16 mouse cellular contexts compared by ENCODE assay signal in genomic region chr10:77557641-77558040, GRCm38 (mm10). TPM values are rescaled to one million over a fixed set of nuclear protein-coding genes. Genes with fewer than 3 reads are reported as not detected.
A peak's percentile ranks its signal among the peaks of the same experiment; 100 is the strongest.
DNase-seq lines count a peak whose midpoint lies in the region; ATAC-seq and TF ChIP-seq lines count a peak whose summit lies in the region.
"Had no signal": no experiment of that assay in that cellular context is flagged by ENCODE, and none has a peak within 500 bp of the region (broad histone marks: within the 10 kb centered on the region; RNA-seq: fewer than 3 reads in every experiment).

No protein-coding gene starts in this region.

- H3K4me1 ChIP-seq in liver, postnatal 0 days (ENCODE audit: insufficient read depth), result no peaks in the 10 kb centered on the region
- H3K4me1 ChIP-seq in liver, embryonic 11.5 days (replicated peaks; ENCODE audit: control insufficient read depth, insufficient read depth, low read length), result peaks cover 10% of the 10 kb centered on the region
- H3K4me1 ChIP-seq in ES-Bruce4 (ENCODE audit: control insufficient read depth, insufficient read depth, low read length), result no peaks in the 10 kb centered on the region
- no peaks in the 10 kb centered on the region for H3K4me1 ChIP-seq in forebrain, embryonic 15.5 days
- H3K4me1 ChIP-seq: embryonic facial prominence, embryonic 13.5 days had no signal

- no peak overlapping the region for H3K9ac ChIP-seq in liver, postnatal 0 days (replicated peaks)
- H3K9ac ChIP-seq in liver, embryonic 11.5 days (ENCODE audit: low read depth, low read length), result no peak overlapping the region
- H3K9ac ChIP-seq in ES-Bruce4 (ENCODE audit: low read depth, poor library complexity, severe bottlenecking), result no peak overlapping the region
- no peak overlapping the region for H3K9ac ChIP-seq in forebrain, embryonic 15.5 days (replicated peaks)
- H3K9ac ChIP-seq: embryonic facial prominence, embryonic 13.5 days; hindbrain, embryonic 14.5 days had no signal

- peaks cover 5% of the 10 kb centered on the region; the same call in 1 of the 2 replicates for H3K36me3 ChIP-seq in liver, postnatal 0 days (replicated peaks; ENCODE audit: insufficient read depth, low read length)
- no peaks in the 10 kb centered on the region for H3K36me3 ChIP-seq in liver, embryonic 11.5 days (ENCODE audit: control insufficient read depth, insufficient read depth, low read length)
- H3K36me3 ChIP-seq in ES-Bruce4 (ENCODE audit: control insufficient read depth, insufficient read depth, low read length, poor library complexity, severe bottlenecking), result no peaks in the 10 kb centered on the region
- H3K36me3 ChIP-seq in forebrain, embryonic 15.5 days, result no peaks in the 10 kb centered on the region
- H3K36me3 ChIP-seq: embryonic facial prominence, embryonic 13.5 days had no signal

- no peaks in the 10 kb centered on the region for H3K9me3 ChIP-seq in liver, postnatal 0 days (ENCODE audit: low read length)
- H3K9me3 ChIP-seq in liver, embryonic 11.5 days (ENCODE audit: control insufficient read depth, low read length), result no peaks in the 10 kb centered on the region
- no peaks in the 10 kb centered on the region for H3K9me3 ChIP-seq in ES-Bruce4 (replicated peaks; ENCODE audit: control insufficient read depth, insufficient read depth, low read length, poor library complexity, severe bottlenecking)
- no peaks in the 10 kb centered on the region for H3K9me3 ChIP-seq in forebrain, embryonic 15.5 days
- H3K9me3 ChIP-seq: embryonic facial prominence, embryonic 13.5 days; G1E had no signal

- TF ChIP-seq CTCF in gastrocnemius, adult 2 months (IDR thresholded peaks at IDR 0.05), result peak; percentile 55
- TF ChIP-seq CTCF in liver, postnatal 0 days (IDR thresholded peaks at IDR 0.05; ENCODE audit: low read depth), result peak; percentile 57
- peak; percentile 49 for TF ChIP-seq CTCF in ES-Bruce4 (IDR thresholded peaks at IDR 0.05; ENCODE audit: low read depth, low read length)

- no peak for DNase-seq in gastrocnemius, adult 2 months
- no peak for DNase-seq in gastrocnemius, postnatal 10 days
- DNase-seq in liver, postnatal 0 days, result peak; percentile 38
- no peak for DNase-seq in liver, embryonic 11.5 days (ENCODE audit: low spot score)
- DNase-seq in right cerebral cortex, postnatal 10 days (ENCODE audit: low spot score in 2 of 2), result no peak
- DNase-seq: cerebellum, adult 11 months; heart, adult 18-20 months; lung, postnatal 10 days had no signal

- ATAC-seq in liver, postnatal 0 days, result no peak
- ATAC-seq in liver, embryonic 11.5 days (replicated peaks; ENCODE audit: low FRiP score), result no peak
- peak; percentile 28; the same call in 1 of the 2 replicates for ATAC-seq in megakaryocyte progenitor cell, adult 5-6 weeks (replicated peaks; ENCODE audit: poor library complexity)
- no peak for ATAC-seq in forebrain, embryonic 15.5 days (replicated peaks)
- ATAC-seq: forebrain, embryonic 14.5 days had no signal

- H3K27me3 ChIP-seq in liver, postnatal 0 days (ENCODE audit: insufficient read depth, low read length), result no peaks in the 10 kb centered on the region
- no peaks in the 10 kb centered on the region for H3K27me3 ChIP-seq in liver, embryonic 11.5 days (replicated peaks; ENCODE audit: control insufficient read depth, insufficient read depth, low read length)
- no peaks in the 10 kb centered on the region for H3K27me3 ChIP-seq in ES-Bruce4 (ENCODE audit: control insufficient read depth, insufficient read depth, low read length, poor library complexity, severe bottlenecking)
- no peaks in the 10 kb centered on the region for H3K27me3 ChIP-seq in forebrain, embryonic 15.5 days
- H3K27me3 ChIP-seq: embryonic facial prominence, embryonic 13.5 days had no signal

- intact Hi-C loops in gastrocnemius, adult 2 months (cut with DNase I), result no loop called here

- WGBS in liver, postnatal 0 days (ENCODE audit: insufficient replicate concordance), result 83% methylated on average over 4 of the region's 4 CpGs
- 79% methylated on average over 4 of the region's 4 CpGs for WGBS in liver, embryonic 11.5 days
- 80% methylated on average over 4 of the region's 4 CpGs for WGBS in forebrain, embryonic 15.5 days

- no peak overlapping the region for H3K27ac ChIP-seq in gastrocnemius, adult 2 months
- no peak overlapping the region for H3K27ac ChIP-seq in liver, postnatal 0 days (ENCODE audit: low read depth)
- no peak overlapping the region for H3K27ac ChIP-seq in liver, embryonic 11.5 days (ENCODE audit: low read depth, low read length)
- no peak overlapping the region for H3K27ac ChIP-seq in ES-Bruce4 (ENCODE audit: insufficient read depth, low read length)
- H3K27ac ChIP-seq in forebrain, embryonic 15.5 days (replicated peaks), result no peak overlapping the region
- H3K27ac ChIP-seq: embryonic facial prominence, embryonic 13.5 days; hindbrain, embryonic 14.5 days had no signal

- no peak for TF ChIP-seq EP300 in liver, postnatal 0 days (IDR thresholded peaks at IDR 0.05; ENCODE audit: low read depth)
- no peak for TF ChIP-seq EP300 in ES-Bruce4 (IDR thresholded peaks at IDR 0.05; ENCODE audit: insufficient read depth, low read depth, low read length)

- no peak overlapping the region for H3K4me2 ChIP-seq in liver, postnatal 0 days (ENCODE audit: low read depth, low read length)
- H3K4me2 ChIP-seq in liver, embryonic 11.5 days, result no peak overlapping the region
- no peak overlapping the region for H3K4me2 ChIP-seq in forebrain, embryonic 15.5 days (replicated peaks)
- H3K4me2 ChIP-seq: embryonic facial prominence, embryonic 13.5 days; hindbrain, embryonic 14.5 days had no signal

- TF ChIP-seq POLR2A in ES-Bruce4 (IDR thresholded peaks at IDR 0.05; ENCODE audit: insufficient read depth, low read length), result no peak

- H3K4me3 ChIP-seq in gastrocnemius, adult 2 months, result no peak overlapping the region
- no peak overlapping the region for H3K4me3 ChIP-seq in liver, postnatal 0 days (ENCODE audit: low read depth, low read length)
- no peak overlapping the region for H3K4me3 ChIP-seq in liver, embryonic 11.5 days (ENCODE audit: low read depth, low read length)
- no peak overlapping the region for H3K4me3 ChIP-seq in ES-Bruce4 (ENCODE audit: low read depth, low read length)
- H3K4me3 ChIP-seq in forebrain, embryonic 15.5 days, result no peak overlapping the region
- H3K4me3 ChIP-seq: embryonic facial prominence, embryonic 13.5 days had no signal

RNA-seq across cellular contexts. Expression of gene Pttg1ip, which starts 23.9 kb away (rescaled TPM):
- 10 to 100 TPM; 30.5 to 36.5 TPM for total RNA-seq in gastrocnemius, adult 2 months (2021)
- total RNA-seq in gastrocnemius, postnatal 10 days (2021), result 10 to 100 TPM; 70.2 to 71.3 TPM
- 126 and 129 TPM in 2 replicates for polyA plus RNA-seq in liver, postnatal 0 days (2015; fragmentation: Nextera tagmentation; extraction: Ambion mirVana)
- polyA plus RNA-seq in liver, embryonic 11.5 days (2014; fragmentation: Nextera tagmentation; extraction: Ambion mirVana), result 94.0 and 99.7 TPM in 2 replicates
- polyA plus RNA-seq in ES-Bruce4 (2011; ENCODE audit: insufficient read depth, insufficient read length, low read depth, missing spikeins), result 83.2 and 89.6 TPM in 2 replicates
- total RNA-seq in megakaryocyte progenitor cell, adult 5-6 weeks (2015), result 54.1 and 60.0 TPM in 2 replicates
- total RNA-seq in megakaryocyte progenitor cell, adult 5-6 weeks (2017), result 31.8 and 37.6 TPM in 2 replicates
- 67.5 and 71.0 TPM in 2 replicates for polyA plus RNA-seq in forebrain, embryonic 15.5 days (2015; fragmentation: Nextera tagmentation; extraction: Ambion mirVana)

RNA-seq across cellular contexts. Expression of gene Itgb2, which starts 27.6 kb away (rescaled TPM):
- 1 to 10 TPM in 1 of 2 experiments, under 1 TPM in 1; 0.92 to 1.8 TPM for total RNA-seq in gastrocnemius, adult 2 months (2021)
- total RNA-seq in gastrocnemius, postnatal 10 days (2021), result 1 to 10 TPM; 2.1 to 4.5 TPM
- polyA plus RNA-seq in liver, postnatal 0 days (2015; fragmentation: Nextera tagmentation; extraction: Ambion mirVana), result 18.7 and 23.1 TPM in 2 replicates
- 18.6 and 19.1 TPM in 2 replicates for polyA plus RNA-seq in liver, embryonic 11.5 days (2014; fragmentation: Nextera tagmentation; extraction: Ambion mirVana)
- polyA plus RNA-seq in ES-Bruce4 (2011; ENCODE audit: insufficient read depth, insufficient read length, low read depth, missing spikeins), result 0.61 and 0.82 TPM in 2 replicates
- total RNA-seq in megakaryocyte progenitor cell, adult 5-6 weeks (2015), result 37.2 and 37.9 TPM in 2 replicates
- 35.1 and 42.0 TPM in 2 replicates for total RNA-seq in megakaryocyte progenitor cell, adult 5-6 weeks (2017)
- 0.65 and 0.87 TPM in 2 replicates for polyA plus RNA-seq in forebrain, embryonic 15.5 days (2015; fragmentation: Nextera tagmentation; extraction: Ambion mirVana)

RNA-seq across cellular contexts. Expression of gene Fam207a, which starts 42.1 kb away (rescaled TPM):
- total RNA-seq in gastrocnemius, adult 2 months (2021), result 1 to 10 TPM; 5.4 to 8.4 TPM
- 10 to 100 TPM in 1 of 2 experiments, 1 to 10 TPM in 1; 9.9 to 10.4 TPM for total RNA-seq in gastrocnemius, postnatal 10 days (2021)
- 14.8 and 15.5 TPM in 2 replicates for polyA plus RNA-seq in liver, postnatal 0 days (2015; fragmentation: Nextera tagmentation; extraction: Ambion mirVana)
- 42.6 and 47.4 TPM in 2 replicates for polyA plus RNA-seq in liver, embryonic 11.5 days (2014; fragmentation: Nextera tagmentation; extraction: Ambion mirVana)
- polyA plus RNA-seq in ES-Bruce4 (2011; ENCODE audit: insufficient read depth, insufficient read length, low read depth, missing spikeins), result 23.2 and 24.3 TPM in 2 replicates
- total RNA-seq in megakaryocyte progenitor cell, adult 5-6 weeks (2015), result 9.1 and 9.9 TPM in 2 replicates
- total RNA-seq in megakaryocyte progenitor cell, adult 5-6 weeks (2017), result 28.8 and 38.1 TPM in 2 replicates
- 43.0 and 44.2 TPM in 2 replicates for polyA plus RNA-seq in forebrain, embryonic 15.5 days (2015; fragmentation: Nextera tagmentation; extraction: Ambion mirVana)

RNA-seq across cellular contexts. Expression of gene Sumo3, which starts 48.3 kb away (rescaled TPM):
- total RNA-seq in gastrocnemius, adult 2 months (2021), result 10 to 100 TPM; 43.5 to 44.5 TPM
- 10 to 100 TPM; 64.5 to 65.3 TPM for total RNA-seq in gastrocnemius, postnatal 10 days (2021)
- 105 and 111 TPM in 2 replicates for polyA plus RNA-seq in liver, postnatal 0 days (2015; fragmentation: Nextera tagmentation; extraction: Ambion mirVana)
- polyA plus RNA-seq in liver, embryonic 11.5 days (2014; fragmentation: Nextera tagmentation; extraction: Ambion mirVana), result 249 and 271 TPM in 2 replicates
- polyA plus RNA-seq in ES-Bruce4 (2011; ENCODE audit: insufficient read depth, insufficient read length, low read depth, missing spikeins), result 218 and 242 TPM in 2 replicates
- total RNA-seq in megakaryocyte progenitor cell, adult 5-6 weeks (2015), result 34.5 and 38.8 TPM in 2 replicates
- 187 and 212 TPM in 2 replicates for total RNA-seq in megakaryocyte progenitor cell, adult 5-6 weeks (2017)
- 318 and 322 TPM in 2 replicates for polyA plus RNA-seq in forebrain, embryonic 15.5 days (2015; fragmentation: Nextera tagmentation; extraction: Ambion mirVana)

RNA-seq across cellular contexts. Expression of gene Gm49325, which starts 48.4 kb away (rescaled TPM):
- 1 to 10 TPM; 8.4 to 8.6 TPM for total RNA-seq in gastrocnemius, adult 2 months (2021)
- 10 to 100 TPM in 1 of 2 experiments, 1 to 10 TPM in 1; 10.0 to 11.4 TPM for total RNA-seq in gastrocnemius, postnatal 10 days (2021)
- polyA plus RNA-seq in liver, postnatal 0 days (2015; fragmentation: Nextera tagmentation; extraction: Ambion mirVana), result 8.4 and 13.3 TPM in 2 replicates
- 1.8 and 4.5 TPM in 2 replicates for polyA plus RNA-seq in liver, embryonic 11.5 days (2014; fragmentation: Nextera tagmentation; extraction: Ambion mirVana)
- 50.7 and 57.6 TPM in 2 replicates for polyA plus RNA-seq in ES-Bruce4 (2011; ENCODE audit: insufficient read depth, insufficient read length, low read depth, missing spikeins)
- not detected in 2 replicates for total RNA-seq in megakaryocyte progenitor cell, adult 5-6 weeks (2015)
- total RNA-seq in megakaryocyte progenitor cell, adult 5-6 weeks (2017), result 1.1 TPM in 1 of 2 replicates, not detected in the other
- 4.2 and 8.6 TPM in 2 replicates for polyA plus RNA-seq in forebrain, embryonic 15.5 days (2015; fragmentation: Nextera tagmentation; extraction: Ambion mirVana)
- total RNA-seq: G1E had no signal
- polyA plus RNA-seq: G1E; large intestine, adult 2 months had no signal

Comparison
In these comparisons a context has a peak if more than half of its experiments do, and no peak if none do; other contexts are left out.
1. RNA of gene Itgb2, which starts 27.6 kb away (polyA plus RNA-seq): 18.7 to 23.1 TPM in liver, postnatal 0 days and 18.6 to 19.1 TPM in liver, embryonic 11.5 days; 0.65 to 0.87 TPM in forebrain, embryonic 15.5 days and 0.61 to 0.82 TPM in ES-Bruce4; every median in the first group is over 10 times any median in the second.
2. Peak in every context shown above with its lines, with median percentiles within 50 percentile points of each other: CTCF ChIP-seq.